Mouse (Mus musculus) CH12.LX (cell line): Measurements from ENCODE around the gene Plscr1. TPM values are rescaled to one million over a fixed set of nuclear protein-coding genes. Genes with fewer than 3 reads are reported as not detected.

ENCODE experiments used
- DNase-seq: peaks from one replicate; pipeline ENCODE4 v3.0.0-alpha.2; 2013; ENCODE audit errors: extremely low read depth
- H3K27ac ChIP-seq: 2 replicates; pipeline ENCODE4 v1.5.1; 2012; ENCODE audit warnings: low read depth, mild to moderate bottlenecking, control low read depth, moderate library complexity; ENCODE audit not compliant: insufficient read depth
- H3K27me3 ChIP-seq: replicated peaks from 2 replicates; pipeline ENCODE3; 2012; ENCODE audit warnings: inconsistent platforms
- H3K36me3 ChIP-seq, 2 experiments: replicated peaks in 1 of 2; 2 replicates each; pipeline versions ENCODE3 to v1.6.1; 2012; ENCODE audit warnings: inconsistent platforms in 1 of 2, low read length in 1 of 2, mild to moderate bottlenecking in 1 of 2, mixed read lengths in 1 of 2, moderate library complexity in 1 of 2; ENCODE audit not compliant: control insufficient read depth in 1 of 2, insufficient read depth in 1 of 2
- H3K4me1 ChIP-seq, 2 experiments: 2 replicates each; pipeline ENCODE4 v1.6.1; 2012; ENCODE audit warnings: inconsistent platforms in 1 of 2, moderate library complexity in 1 of 2; ENCODE audit not compliant: insufficient read depth in 2 of 2, control insufficient read depth in 1 of 2
- H3K4me2 ChIP-seq: 2 replicates; pipeline ENCODE4 v1.6.1; 2012; ENCODE audit warnings: low read depth, mild to moderate bottlenecking, control low read depth; ENCODE audit not compliant: poor library complexity, insufficient read depth, severe bottlenecking
- H3K4me3 ChIP-seq, 3 experiments: fragments of 150-350 bp in 1 of 3; sonication (generic) in 1 of 3; replicated peaks in 1 of 3; 2 replicates each; pipeline versions ENCODE3 to v1.5.1; 2011 to 2012; ENCODE audit warnings: low read depth in 2 of 3, low read length in 2 of 3, mild to moderate bottlenecking in 2 of 3, moderate library complexity in 2 of 3, control low read depth in 1 of 3, improper control_type of control experiment in 1 of 3, inconsistent platforms in 1 of 3, mixed read lengths in 1 of 3; ENCODE audit not compliant: poor library complexity in 1 of 3
- H3K79me2 ChIP-seq: replicated peaks from 2 replicates; pipeline ENCODE4 v1.6.1; 2012; ENCODE audit warnings: mild to moderate bottlenecking, moderate library complexity; ENCODE audit not compliant: control insufficient read depth, poor library complexity, insufficient read depth, severe bottlenecking; ENCODE audit errors: extremely low read depth
- H3K9ac ChIP-seq: 2 replicates; pipeline ENCODE4 v1.6.1; 2012; ENCODE audit warnings: low read depth, mild to moderate bottlenecking, control low read depth, moderate library complexity; ENCODE audit not compliant: insufficient read depth
- H3K9me3 ChIP-seq: replicated peaks from 2 replicates; pipeline ENCODE3; 2012; ENCODE audit warnings: low read length, inconsistent platforms, mixed read lengths
- CHD2 ChIP-seq: IDR thresholded peaks from 2 replicates; pipeline ENCODE4 v1.6.1; 2011; ENCODE audit warnings: low read length, improper control_type of control experiment
- IRF4 ChIP-seq: IDR thresholded peaks from 2 replicates; pipeline ENCODE4 v1.6.1; 2014; ENCODE audit warnings: low read depth, mild to moderate bottlenecking, inconsistent platforms, low read length, improper control_type of control experiment
- JUND ChIP-seq: conservative IDR thresholded peaks from 2 replicates; pipeline ENCODE4 v1.6.1; 2011; ENCODE audit warnings: low read depth, low read length, improper control_type of control experiment
- KAT2A ChIP-seq: IDR thresholded peaks from 2 replicates; pipeline ENCODE4 v1.6.1; 2012; ENCODE audit warnings: low read length, improper control_type of control experiment, inconsistent platforms; ENCODE audit not compliant: insufficient replicate concordance
- MAZ ChIP-seq: IDR thresholded peaks from 2 replicates; pipeline ENCODE4 v1.6.1; 2012; ENCODE audit warnings: low read depth, mild to moderate bottlenecking, inconsistent platforms, low read length, improper control_type of control experiment, moderate library complexity
- POLR2AphosphoS2 ChIP-seq: IDR thresholded peaks from 2 replicates; pipeline ENCODE4 v1.6.1; 2011; ENCODE audit warnings: low read depth, low read length, improper control_type of control experiment
- RCOR1 ChIP-seq: conservative IDR thresholded peaks from 2 replicates; pipeline ENCODE4 v1.6.1; 2012; ENCODE audit warnings: low read depth, mild to moderate bottlenecking, inconsistent platforms, low read length, improper control_type of control experiment
- dilution Hi-C: fragments of 300-500 bp; cut with MboI; formaldehyde crosslinking; loops from 2 replicates; pipeline ENCODE4 v1.14.3; 2020; ENCODE audit warnings: low sequenced_read_pairs; ENCODE audit not compliant: extremely low pct_unique_long_range_greater_than_20kb, extremely low pct_ligation_motif_present
- in situ Hi-C: fragments of 300-500 bp; cut with MboI; formaldehyde crosslinking; loops from 3 replicates; pipeline ENCODE4 v1.14.3; 2019; ENCODE audit warnings: low sequenced_read_pairs, low pct_ligation_motif_present, low pct_unique_long_range_greater_than_20kb, mixed read lengths
- polyA plus RNA-seq: library from polyadenylated mRNA; unstranded; fragments of >175 nt; gene quantifications from 2 replicates; pipeline ENCODE4 v1.2.1, GENCODE M21; 2012; ENCODE audit warnings: low read depth; ENCODE audit not compliant: insufficient read length
- total RNA-seq, 2 experiments: library from RNA; depleted of rRNA; stranded (reverse); fragments of 300-350 nt in 1 of 2; fragments of >200 nt in 1 of 2; gene quantifications; 2 replicates each; pipeline ENCODE4 v1.2.3; 2012 to 2014

The Plscr1 gene
- total and polyA plus RNA-seq, 3 experiments, result 194 to 489 (median 403) TPM

GRCm38 (mm10) chr9:92316791-92317190 is 67.2 kb downstream of the Plscr1 start:
- in situ Hi-C loops, result no loop called here
- Histone ChIP-seq H3K4me2 (no peak overlapping the region), H3K79me2 (no peaks in the 10 kb centered on the region), H3K27me3 (no peaks in the 10 kb centered on the region), H3K27ac (no peak overlapping the region), H3K9me3 (no peaks in the 10 kb centered on the region), H3K36me3 (no peaks in the 10 kb centered on the region), H3K4me3 (no peak overlapping the region), H3K4me1 (no peaks in the 10 kb centered on the region; a peak in 1 of 4 replicates), H3K9ac (no peak overlapping the region)
- dilution Hi-C loops, result no loop called here
- DNase-seq, result no peak
- no peak for TF ChIP-seq MAZ
- no peak for TF ChIP-seq POLR2AphosphoS2
- no peak for TF ChIP-seq KAT2A
- no peak for TF ChIP-seq IRF4
- TF ChIP-seq CHD2, result no peak
- no peak for TF ChIP-seq JUND
- TF ChIP-seq RCOR1, result no peak

Other genes starting within 250 kb of the Plscr1 start
- gene Plscr5, start 56.8 kb upstream of the Plscr1 start, total RNA-seq (2012; rRNA removed), result not detected in 2 replicates
- gene Plscr5, start 56.8 kb upstream of the Plscr1 start, total RNA-seq (2014; rRNA removed), result not detected in 2 replicates
- gene Plscr5, start 56.8 kb upstream of the Plscr1 start, polyA plus RNA-seq, result not detected in 2 replicates
- 0.80 and 1.4 TPM in 2 replicates for gene Plscr2, start 25.9 kb downstream of the Plscr1 start, total RNA-seq (2012; rRNA removed)
- gene Plscr2, start 25.9 kb downstream of the Plscr1 start, total RNA-seq (2014; rRNA removed), result 0.95 and 1.0 TPM in 2 replicates
- 0.55 and 0.91 TPM in 2 replicates for gene Plscr2, start 25.9 kb downstream of the Plscr1 start, polyA plus RNA-seq
- not detected in 2 replicates for gene 1700057G04Rik, start 59.6 kb downstream of the Plscr1 start, total RNA-seq (2012; rRNA removed)
- 0.41 TPM in 1 of 2 replicates, not detected in the other for gene 1700057G04Rik, start 59.6 kb downstream of the Plscr1 start, total RNA-seq (2014; rRNA removed)
- not detected in 2 replicates for gene 1700057G04Rik, start 59.6 kb downstream of the Plscr1 start, polyA plus RNA-seq
- gene Plscr4, start 207.6 kb downstream of the Plscr1 start, total RNA-seq (2012; rRNA removed), result not detected in 2 replicates
- gene Plscr4, start 207.6 kb downstream of the Plscr1 start, total RNA-seq (2014; rRNA removed), result 0.07 TPM in 1 of 2 replicates, not detected in the other
- gene Plscr4, start 207.6 kb downstream of the Plscr1 start, polyA plus RNA-seq, result 0.10 TPM in 1 of 2 replicates, not detected in the other